Mouse (Mus musculus) left cerebral cortex, adult 2 months (tissue): ENCODE results near the gene Nisch. TPM values are rescaled to one million over a fixed set of nuclear protein-coding genes. Genes with fewer than 3 reads are reported as not detected.

Source experiments
- DNase-seq, 2 experiments: peaks; one replicate each; pipeline ENCODE4 v3.0.0; 2021 to 2022; ENCODE audit warnings: low spot score in 2 of 2, mixed read lengths in 1 of 2; ENCODE audit errors: extremely low spot score in 1 of 2
- H3K27ac ChIP-seq: fragments of 200-600 bp; 2 replicates; pipeline ENCODE4 v1.8.1; 2022
- H3K4me3 ChIP-seq: fragments of 200-600 bp; 2 replicates; pipeline ENCODE4 v1.8.1; 2022
- CTCF ChIP-seq: fragments of 200-600 bp; IDR thresholded peaks from 2 replicates; pipeline ENCODE4 v1.8.1; 2022; ENCODE audit warnings: antibody characterized with exemption, mild to moderate bottlenecking, moderate library complexity
- intact Hi-C: fragments of 180-260 bp; cut with DNase I; formaldehyde crosslinking; loops from one replicate; pipeline ENCODE4 v1.15.1; 2025
- total RNA-seq, 2 experiments: library from RNA; stranded (reverse); gene quantifications; 2 replicates each; pipeline ENCODE4 v1.2.3; 2021

Nisch gene
- total RNA-seq, 2 experiments from 2014 or later, result 387 to 407 TPM

DNA sequence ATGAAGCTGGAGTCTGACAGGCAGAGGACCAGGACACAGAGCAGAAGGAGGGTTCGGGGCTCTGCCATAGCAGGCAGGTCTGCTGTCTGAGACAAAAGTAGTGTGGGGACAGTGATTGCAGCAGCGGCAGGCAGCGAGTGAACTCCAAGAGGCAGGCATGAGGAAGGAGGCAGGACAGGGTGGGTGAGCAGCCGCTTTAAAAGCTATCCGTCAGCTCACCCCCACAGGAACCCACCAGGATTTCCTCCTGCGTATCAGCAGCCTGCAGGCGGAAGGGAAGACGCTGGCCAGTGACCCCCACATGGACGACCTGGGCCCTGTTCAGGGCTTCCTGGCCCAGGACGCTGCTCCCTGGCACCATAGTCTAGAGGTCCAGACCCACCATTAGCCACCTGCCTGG, 48.3 kb downstream of the Nisch start, which contains the start of gene Stab1:
Gene Stab1, minus strand, starts transcription at position 217 of the 400 bp plus-strand sequence.
- no peak for TF ChIP-seq CTCF
- Histone ChIP-seq H3K4me3 (peak within 1 kb of the TSS; percentile 28), H3K27ac (no peak within 1 kb of the TSS)
- intact Hi-C loops, result no loop called here
- DNase-seq, result no peak

DNA sequence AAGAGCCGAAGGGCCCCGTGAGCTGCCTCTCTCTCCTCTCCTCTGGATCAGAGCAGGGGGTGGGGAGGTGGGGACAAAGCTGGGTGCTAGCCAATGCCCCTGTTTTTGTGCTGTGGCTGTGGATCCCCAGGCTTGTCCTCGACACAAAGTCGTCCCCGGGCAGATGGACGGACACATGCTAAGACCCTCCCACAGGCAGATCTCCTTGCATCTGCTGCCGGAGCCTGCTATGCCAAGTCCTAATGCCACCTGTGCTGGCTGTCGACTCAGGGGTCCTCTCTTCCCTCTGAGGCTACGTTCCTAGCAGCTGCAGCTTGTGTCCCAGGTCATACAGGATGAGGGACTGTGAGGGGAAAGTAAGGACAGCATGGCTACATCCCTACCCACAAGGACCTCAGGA, 49.9 kb downstream of the Nisch start:
- no peak overlapping the region for H3K27ac ChIP-seq
- intact Hi-C loops, result no loop called here
- DNase-seq, result no peak
- no peak for TF ChIP-seq CTCF
- H3K4me3 ChIP-seq, result no peak overlapping the region

DNA sequence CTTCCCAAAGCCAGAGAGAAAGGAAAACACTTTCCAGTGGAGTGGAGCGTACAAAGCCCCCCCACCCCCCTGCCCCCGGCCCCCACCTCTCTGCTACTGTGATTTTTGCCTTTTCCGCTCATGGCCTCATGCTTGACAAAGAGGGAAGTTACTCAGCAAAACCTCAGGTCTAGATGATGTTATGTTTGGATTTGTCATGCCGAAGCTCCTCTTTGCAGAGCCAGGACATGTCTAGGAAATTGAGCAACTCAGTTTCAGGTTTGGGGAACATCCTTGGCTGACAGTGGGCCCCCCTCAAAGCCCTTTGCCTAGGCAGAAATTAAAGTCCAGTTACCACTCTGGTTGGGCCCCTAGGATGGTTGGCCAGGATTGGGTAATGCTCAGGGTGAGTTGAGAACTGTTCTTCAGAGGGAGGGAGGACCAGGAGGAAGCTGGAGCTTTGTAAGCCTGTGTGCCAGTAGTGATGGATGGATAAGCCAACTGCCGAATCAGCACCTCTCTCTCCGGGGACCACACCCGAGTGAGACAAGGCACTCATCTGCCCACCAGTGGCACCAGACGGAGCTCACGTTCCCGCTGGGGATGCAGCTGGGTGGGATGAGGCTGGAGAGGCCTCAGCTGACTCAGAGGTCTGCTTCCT, 50.6 kb downstream of the Nisch start:
- intact Hi-C loops, result no loop called here
- H3K4me3 ChIP-seq, result no peak overlapping the region
- H3K27ac ChIP-seq, result no peak overlapping the region
- DNase-seq, result no peak
- TF ChIP-seq CTCF, result no peak

DNA sequence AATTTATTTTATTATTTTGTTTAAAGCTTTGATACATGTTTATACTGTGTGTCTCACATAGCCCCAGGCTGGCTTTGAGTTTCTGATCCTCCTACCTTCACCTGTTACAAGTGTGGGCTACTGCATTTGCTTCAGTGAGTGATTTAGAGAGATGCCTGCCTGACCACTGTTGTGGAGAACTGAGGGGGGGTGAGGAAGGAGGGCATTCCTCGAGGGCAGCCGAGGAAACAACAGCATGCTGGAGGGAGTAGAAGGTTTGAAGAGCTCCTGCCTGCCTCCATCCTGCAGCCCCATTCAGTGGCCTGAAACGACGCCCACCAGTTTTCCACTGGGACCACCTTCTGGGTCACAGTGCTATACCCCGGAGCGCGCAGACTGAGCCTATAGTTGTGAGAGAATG, 51.3 kb downstream of the Nisch start:
- TF ChIP-seq CTCF, result no peak
- DNase-seq, result no peak
- Histone ChIP-seq H3K4me3 (no peak overlapping the region), H3K27ac (no peak overlapping the region)
- intact Hi-C loops, result no loop called here

DNA sequence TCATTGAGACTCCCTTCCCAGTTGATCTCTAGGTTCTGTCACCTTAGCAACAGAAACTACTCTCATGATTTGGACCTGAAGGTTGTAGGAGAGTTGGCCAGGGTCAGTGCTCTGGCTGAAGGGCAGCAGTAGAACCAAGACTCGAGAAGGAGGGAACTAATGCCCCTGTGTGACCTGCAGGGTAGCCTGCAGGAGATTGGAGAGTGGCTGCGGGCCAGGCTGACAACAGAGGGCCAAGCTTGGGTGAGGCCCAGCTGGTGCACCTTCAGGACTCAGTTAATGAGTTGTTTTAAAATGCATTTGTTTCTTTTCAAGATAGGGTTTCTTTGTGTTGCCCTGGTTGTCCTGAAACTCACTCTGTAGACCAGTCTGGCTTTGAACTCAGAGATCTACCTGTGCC, 51.7 kb downstream of the Nisch start:
- intact Hi-C loops, result no loop called here
- no peak overlapping the region for H3K27ac ChIP-seq
- TF ChIP-seq CTCF, result no peak

DNA sequence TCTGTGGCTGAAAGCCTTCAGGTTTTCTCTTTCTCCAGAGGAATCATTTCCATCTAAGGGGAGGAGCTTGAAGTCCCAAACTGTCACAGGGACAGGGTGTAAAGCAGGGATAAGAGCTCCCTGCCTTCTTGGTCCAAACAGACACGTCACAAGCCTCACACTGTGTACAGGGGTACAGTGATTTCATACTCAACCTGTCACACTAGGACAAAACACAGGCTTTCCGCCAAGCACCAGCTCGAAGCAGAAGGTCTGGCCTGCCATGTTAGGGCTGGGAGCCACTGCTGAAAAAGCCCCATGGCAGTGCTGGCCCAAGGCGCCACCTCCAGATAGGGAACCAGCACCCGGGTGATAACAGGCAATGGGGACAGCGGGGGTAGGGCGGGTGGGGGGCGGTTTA, 52.7 kb downstream of the Nisch start:
- intact Hi-C loops, result no loop called here
- H3K27ac ChIP-seq, result no peak overlapping the region
- DNase-seq, result no peak
- TF ChIP-seq CTCF, result no peak
- no peak overlapping the region for H3K4me3 ChIP-seq

More for the DNA sequence above, 51.7 kb downstream of the Nisch start:
- no peak overlapping the region for H3K4me3 ChIP-seq
- DNase-seq, result no peak

DNA sequence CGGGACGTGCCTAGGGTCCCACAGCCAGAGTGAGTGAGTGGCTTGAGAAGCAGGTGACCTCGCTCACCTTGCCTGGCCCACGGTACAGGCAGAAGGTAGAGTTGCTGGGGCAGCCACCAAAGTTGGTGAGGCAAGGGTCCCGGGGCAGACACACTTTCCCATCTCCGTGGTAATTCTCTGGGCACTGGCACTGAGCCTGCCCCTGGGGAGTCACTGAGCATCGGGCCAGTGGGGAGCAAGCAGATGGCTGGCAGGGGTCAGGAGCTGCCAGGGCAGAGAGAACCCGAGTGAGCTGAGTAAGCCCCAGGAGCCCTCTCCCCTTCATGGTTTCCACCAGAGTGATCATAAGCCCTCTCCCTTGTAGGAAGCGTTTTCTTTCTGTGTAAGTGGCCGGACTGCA, 55.1 kb downstream of the Nisch start:
- no peak for DNase-seq
- TF ChIP-seq CTCF, result no peak
- Histone ChIP-seq H3K4me3 (no peak overlapping the region), H3K27ac (no peak overlapping the region)
- intact Hi-C loops, result no loop called here

DNA sequence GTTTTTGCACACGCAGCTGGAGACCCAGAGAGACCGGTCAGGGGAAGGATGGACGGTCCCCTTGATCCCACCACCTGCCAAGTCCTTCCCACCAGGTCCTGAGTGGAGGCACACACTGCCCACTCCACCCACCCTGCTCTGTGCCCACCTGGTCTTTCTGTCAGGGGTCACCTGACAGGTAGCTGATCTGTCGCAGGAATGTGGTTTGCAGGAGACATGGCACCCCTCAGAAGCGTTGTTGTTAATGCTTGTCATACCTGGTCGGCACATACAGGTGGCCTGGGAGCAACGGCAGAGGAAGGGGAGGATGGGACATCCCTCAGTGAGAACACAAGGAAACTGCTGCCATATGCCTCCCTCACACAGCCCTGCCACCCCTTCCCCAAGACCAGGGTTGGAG, 55.6 kb downstream of the Nisch start:
- Histone ChIP-seq H3K27ac (no peak overlapping the region), H3K4me3 (no peak overlapping the region)
- DNase-seq, result no peak
- intact Hi-C loops, result no loop called here
- no peak for TF ChIP-seq CTCF

DNA sequence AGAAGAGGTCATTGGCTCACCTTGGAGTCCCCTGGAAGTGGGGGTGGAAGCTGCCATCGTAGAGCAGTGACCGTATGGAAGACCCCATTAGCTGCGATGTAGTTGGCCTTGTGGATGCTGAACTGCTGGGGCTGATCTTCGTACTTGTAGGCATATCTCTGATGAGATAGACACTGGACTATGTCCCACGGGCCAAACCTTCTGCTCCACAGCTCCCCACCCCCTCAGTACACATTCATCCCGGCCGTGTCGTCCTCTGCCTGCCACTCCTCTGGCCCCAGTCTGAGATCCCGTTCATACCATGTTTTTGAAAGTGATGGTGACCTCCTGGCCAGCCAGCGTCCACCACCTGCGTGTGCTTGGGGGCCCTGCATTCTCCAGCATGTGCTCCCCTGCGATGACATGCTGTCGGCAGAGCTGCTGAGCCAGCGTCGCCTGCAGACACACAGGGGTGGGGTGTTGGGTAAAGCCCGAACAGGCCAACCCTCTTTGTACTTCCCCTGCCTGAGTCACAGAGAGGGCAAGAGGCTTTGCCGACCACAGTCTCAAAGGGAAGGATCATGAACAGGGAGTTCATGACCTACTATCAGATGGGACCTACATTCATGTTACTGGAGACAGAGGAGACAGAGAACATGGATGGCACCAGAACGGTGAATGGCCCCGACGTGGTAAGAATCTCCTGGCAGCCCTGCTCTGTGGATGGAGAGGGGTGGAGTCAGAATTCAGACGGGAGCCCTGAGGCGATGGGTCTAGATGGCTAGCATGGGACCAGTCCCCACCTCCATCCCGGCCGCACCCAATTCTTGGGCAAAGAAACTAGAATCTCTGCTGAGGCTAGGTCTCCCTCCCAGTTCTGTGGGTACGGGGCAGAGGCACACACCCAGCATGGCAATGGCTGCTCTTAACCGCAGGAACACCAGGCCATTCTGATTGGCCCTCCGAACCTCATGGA, 56.3 kb downstream of the Nisch start:
- no peak for TF ChIP-seq CTCF

DNA sequence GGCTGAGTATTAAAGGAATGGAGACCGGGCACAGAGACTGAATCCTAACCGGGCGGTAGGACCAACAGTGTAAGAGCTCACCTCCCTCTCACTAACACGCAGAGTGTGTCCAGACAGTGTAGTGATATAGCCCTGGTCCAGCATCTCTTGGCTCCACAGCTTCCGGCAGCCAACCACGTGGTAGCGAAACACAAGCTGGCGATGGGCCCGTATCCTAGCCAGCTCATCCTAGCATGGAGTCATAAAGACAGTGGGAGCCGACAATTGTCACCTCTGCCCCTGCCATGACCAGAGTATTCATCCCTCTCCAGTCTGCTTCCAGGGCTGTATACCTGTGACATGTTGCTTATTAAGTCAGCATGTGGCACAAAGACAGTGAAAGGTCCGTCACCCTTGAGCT, 71.1 kb downstream of the Nisch start:
- H3K27ac ChIP-seq, result no peak overlapping the region
- no peak for DNase-seq
- no peak for TF ChIP-seq CTCF
- intact Hi-C loops, result no loop called here
- H3K4me3 ChIP-seq, result no peak overlapping the region

More for the DNA sequence above, 56.3 kb downstream of the Nisch start:
- Histone ChIP-seq H3K27ac (no peak overlapping the region), H3K4me3 (no peak overlapping the region)
- intact Hi-C loops, result no loop called here
- no peak for DNase-seq

DNA sequence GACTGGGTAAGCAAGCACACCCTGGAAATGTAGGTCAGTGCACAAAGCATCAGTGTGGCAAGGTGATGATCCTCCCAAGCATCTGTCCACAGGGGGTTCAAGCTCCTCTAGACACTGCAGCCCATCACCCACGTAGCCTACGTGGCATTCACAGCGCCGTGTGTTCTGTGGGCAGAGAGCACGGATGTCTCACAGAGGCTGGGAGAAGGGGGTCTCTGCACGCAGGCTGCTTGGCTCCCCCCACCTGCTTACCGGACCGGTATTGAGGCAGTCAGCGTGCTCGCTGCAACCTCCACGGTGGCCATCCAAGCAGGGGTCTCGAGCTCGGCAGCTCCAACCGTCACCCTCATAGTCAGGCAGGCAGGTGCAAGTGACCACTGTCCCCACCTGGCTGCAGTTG, 75.7 kb downstream of the Nisch start:
- intact Hi-C loops, result no loop called here
- H3K4me3 ChIP-seq, result no peak overlapping the region
- H3K27ac ChIP-seq, result no peak overlapping the region
- TF ChIP-seq CTCF, result no peak
- DNase-seq, result no peak

DNA sequence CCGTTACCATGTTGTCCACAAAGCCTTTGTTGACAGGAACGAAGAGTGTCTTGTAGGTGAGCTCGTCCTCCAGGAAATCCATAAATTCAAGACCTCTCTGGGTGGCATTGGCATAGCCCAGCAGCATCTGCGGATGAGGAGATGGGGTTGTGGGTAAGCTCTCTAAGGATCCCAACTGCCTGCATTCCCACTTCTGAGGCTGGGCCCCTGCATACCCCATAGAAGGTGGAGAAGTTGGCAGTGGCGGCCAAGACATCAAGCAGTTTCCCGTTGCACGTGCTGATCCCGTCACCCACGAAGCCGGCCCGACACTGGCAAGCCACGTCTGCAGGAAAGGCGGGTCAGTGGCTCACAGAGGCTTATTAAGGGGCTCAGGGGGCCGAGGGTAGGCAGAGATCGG, 76.6 kb downstream of the Nisch start:
- TF ChIP-seq CTCF, result no peak
- DNase-seq, result no peak
- no peak overlapping the region for H3K27ac ChIP-seq
- H3K4me3 ChIP-seq, result no peak overlapping the region
- intact Hi-C loops, result no loop called here

DNA sequence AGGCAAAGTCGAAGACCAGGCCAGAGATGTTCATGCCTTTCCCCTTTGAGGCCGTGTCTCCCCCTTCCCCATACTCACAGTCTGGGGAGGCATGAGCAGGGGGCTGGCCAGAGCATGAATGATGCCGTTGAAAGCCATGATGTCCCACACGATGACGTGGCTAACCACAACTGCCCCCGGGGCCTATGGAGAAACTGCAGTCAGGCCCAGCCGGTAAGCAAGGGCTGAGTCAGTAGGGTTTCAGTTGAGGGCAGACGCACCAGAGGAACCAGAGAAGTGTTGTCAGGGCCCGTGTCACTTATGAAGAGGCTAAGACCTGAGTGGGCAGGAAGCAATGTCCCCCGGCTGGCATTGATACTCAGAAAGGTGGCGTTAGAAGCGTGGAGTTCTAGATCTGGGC, 77.1 kb downstream of the Nisch start:
- intact Hi-C loops, result no loop called here
- no peak overlapping the region for H3K4me3 ChIP-seq
- H3K27ac ChIP-seq, result no peak overlapping the region
- TF ChIP-seq CTCF, result no peak
- DNase-seq, result no peak
